Mouse (Mus musculus) neural tube, postnatal 0 days (tissue): ENCODE results near the gene Bbs10. TPM values are rescaled to one million over a fixed set of nuclear protein-coding genes. Genes with fewer than 3 reads are reported as not detected.

Experiments used
- polyA plus RNA-seq: library from polyadenylated mRNA; unstranded; fragments of >200 nt; fragmentation: Nextera tagmentation; extraction: Ambion mirVana; gene quantifications from 2 replicates; pipeline ENCODE4 v1.2.1, GENCODE M21; 2015

Bbs10 gene
- 4.0 and 4.4 TPM in 2 replicates for polyA plus RNA-seq

GRCm38 (mm10) chr10:111298140-111299098, at the start of gene Bbs10:
Gene Bbs10, plus strand, starts transcription at chr10:111298679.

Other genes starting within 250 kb of the Bbs10 start
- 14.6 and 15.3 TPM in 2 replicates for gene Osbpl8, start 133.9 kb upstream of the Bbs10 start, polyA plus RNA-seq
- 142 and 149 TPM in 2 replicates for gene Nap1l1, start 174.5 kb downstream of the Bbs10 start, polyA plus RNA-seq
- 46.3 and 55.5 TPM in 2 replicates for gene Phlda1, start 207.6 kb downstream of the Bbs10 start, polyA plus RNA-seq